Mouse (Mus musculus): ENCODE measurements around the gene Gprin1.
"Not testable (repeated sequence)": the region's sequence is repeated elsewhere in the genome, so short reads cannot be mapped to it uniquely, and the experiment has no call there.

Gprin1 gene

GRCm38 (mm10) chr13:54749864-54750411 lies at the start of gene Gprin1:
Gene Gprin1, minus strand, starts transcription at chr13:54749874.
- no peak for DNase-seq (ENCODE audit: low spot score in 2 of 2)

GRCm38 (mm10) chr13:54798740-54799139 lies 49.1 kb upstream of the Gprin1 start:
- DNase-seq (ENCODE audit: low spot score in 2 of 2), result no peak

GRCm38 (mm10) chr13:54797861-54798643 lies 48.4 kb upstream of the Gprin1 start:
- DNase-seq (ENCODE audit: low spot score in 2 of 2), result no peak

GRCm38 (mm10) chr13:54797356-54797755 lies 47.7 kb upstream of the Gprin1 start:
- DNase-seq (ENCODE audit: low spot score in 2 of 2), result no peak

- no peak for DNase-seq (ENCODE audit: low spot score in 2 of 2)
These were observed 45.2 kb upstream of the Gprin1 start for GRCm38 (mm10) chr13:54794843-54795242.

- DNase-seq (ENCODE audit: low spot score in 2 of 2), result no peak
These were observed 44.4 kb upstream of the Gprin1 start for GRCm38 (mm10) chr13:54794002-54794577.

GRCm38 (mm10) chr13:54792259-54793230 lies 42.9 kb upstream of the Gprin1 start:
- peak in 1 of 2 experiments; percentile 31 for DNase-seq (ENCODE audit: low spot score in 2 of 2)

- peak in 1 of 2 experiments; percentile 50 for DNase-seq (ENCODE audit: low spot score in 2 of 2)
These were observed 40.1 kb upstream of the Gprin1 start for GRCm38 (mm10) chr13:54789561-54790397.

- peak; percentile 82 to 83 for DNase-seq (ENCODE audit: low spot score in 2 of 2)
These were observed 39.3 kb upstream of the Gprin1 start, which contains the start of gene Tspan17 for GRCm38 (mm10) chr13:54788740-54789560. Gene Tspan17, plus strand, starts transcription at chr13:54789377.

- DNase-seq (ENCODE audit: low spot score in 2 of 2), result not testable (repeated sequence)
These were observed 37.9 kb upstream of the Gprin1 start for GRCm38 (mm10) chr13:54787591-54787990.

- DNase-seq (ENCODE audit: low spot score in 2 of 2), result no peak
These were observed 34.0 kb upstream of the Gprin1 start, which contains the start of gene Eif4e1b for GRCm38 (mm10) chr13:54783698-54784097. Gene Eif4e1b, plus strand, starts transcription at chr13:54783998.

- DNase-seq (ENCODE audit: low spot score in 2 of 2), result no peak
These were observed 33.6 kb upstream of the Gprin1 start for GRCm38 (mm10) chr13:54783235-54783634.

- no peak for DNase-seq (ENCODE audit: low spot score in 2 of 2)
These were observed 31.4 kb upstream of the Gprin1 start for GRCm38 (mm10) chr13:54781086-54781485.

- peak in 1 of 2 experiments; percentile 56 for DNase-seq (ENCODE audit: low spot score in 2 of 2)
These were observed 30.9 kb upstream of the Gprin1 start for GRCm38 (mm10) chr13:54780592-54780991.

GRCm38 (mm10) chr13:54767012-54767411 lies 17.3 kb upstream of the Gprin1 start:
- DNase-seq (ENCODE audit: low spot score in 2 of 2), result no peak

GRCm38 (mm10) chr13:54766192-54766768 lies 16.6 kb upstream of the Gprin1 start, which contains the start of gene Sncb:
Gene Sncb, minus strand, starts transcription at chr13:54766595.
- peak; percentile 77 to 82 for DNase-seq (ENCODE audit: low spot score in 2 of 2)

- no peak for DNase-seq (ENCODE audit: low spot score in 2 of 2)
These were observed 15.9 kb upstream of the Gprin1 start for GRCm38 (mm10) chr13:54765281-54766191.

GRCm38 (mm10) chr13:54760906-54761305 lies 11.2 kb upstream of the Gprin1 start:
- DNase-seq (ENCODE audit: low spot score in 2 of 2), result no peak

All from cerebellum, postnatal 4 days (tissue).